Mouse (Mus musculus): ENCODE results near the gene Dexi. TPM values are rescaled to one million over a fixed set of nuclear protein-coding genes. Genes with fewer than 3 reads are reported as not detected.
A peak's percentile ranks its signal among the peaks of the same experiment; 100 is the strongest.

The Dexi gene
- total and polyA plus RNA-seq, 3 experiments: 17.1 to 89.2 (median 24.2) TPM

DNA sequence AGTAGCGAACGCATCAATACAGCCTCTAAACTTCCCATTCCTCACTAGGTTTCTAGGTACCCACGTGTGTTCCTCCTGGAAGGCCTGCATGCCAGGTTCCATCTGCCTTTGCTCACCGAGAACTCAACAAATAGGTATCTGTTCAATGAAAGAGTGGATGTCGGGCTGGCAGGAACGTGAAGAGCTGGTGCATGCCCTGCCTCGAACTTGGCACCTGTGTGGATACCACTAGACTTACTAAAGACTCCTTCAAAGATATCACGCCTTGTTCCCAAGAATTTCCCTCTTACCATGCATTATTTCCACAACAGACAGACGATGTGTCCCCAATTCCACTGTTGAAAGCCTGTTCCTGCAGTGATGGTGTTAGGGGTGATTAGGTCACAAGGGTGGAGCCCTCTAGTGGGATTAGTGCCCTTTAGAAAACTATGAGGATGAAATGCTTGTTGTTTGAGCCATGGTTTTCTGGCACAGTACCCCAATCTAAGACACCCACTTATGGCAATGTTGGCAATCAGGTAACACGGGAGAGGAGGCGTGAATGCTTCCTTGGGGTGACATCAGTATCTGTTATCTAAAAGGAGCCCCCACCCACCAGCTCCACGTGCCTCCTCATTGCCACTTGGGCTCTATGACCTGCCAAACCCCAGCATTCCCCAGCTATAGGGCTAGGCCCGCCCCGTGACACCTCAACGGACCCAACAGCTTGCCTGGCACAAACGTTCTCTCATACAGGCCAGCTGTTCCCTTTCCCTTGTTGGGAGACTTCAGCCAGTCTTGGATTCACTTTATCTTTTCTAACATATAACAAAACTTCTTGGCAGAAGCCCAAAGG, 1.9 kb downstream of the Dexi start:
- no peak for DNase-seq

DNA sequence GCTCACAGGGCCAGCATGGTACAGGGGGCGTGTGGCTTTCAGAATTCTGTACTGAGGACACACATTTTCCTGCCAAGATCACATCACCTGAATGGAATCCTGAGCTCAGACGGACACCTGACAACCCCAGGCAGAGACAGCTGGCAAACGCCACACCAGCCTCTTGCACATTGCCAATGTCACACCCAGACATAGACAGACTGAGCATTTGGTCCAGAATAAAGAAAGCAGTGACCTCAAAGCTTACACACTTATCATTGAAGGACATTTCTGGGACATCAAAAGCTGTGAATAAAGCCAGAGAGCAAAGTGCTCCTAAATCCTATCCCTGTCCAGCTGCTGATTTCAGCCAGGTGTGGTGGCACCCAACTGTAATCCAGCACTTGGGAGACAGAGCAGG, 5.9 kb downstream of the Dexi start:
- DNase-seq: no peak

DNA sequence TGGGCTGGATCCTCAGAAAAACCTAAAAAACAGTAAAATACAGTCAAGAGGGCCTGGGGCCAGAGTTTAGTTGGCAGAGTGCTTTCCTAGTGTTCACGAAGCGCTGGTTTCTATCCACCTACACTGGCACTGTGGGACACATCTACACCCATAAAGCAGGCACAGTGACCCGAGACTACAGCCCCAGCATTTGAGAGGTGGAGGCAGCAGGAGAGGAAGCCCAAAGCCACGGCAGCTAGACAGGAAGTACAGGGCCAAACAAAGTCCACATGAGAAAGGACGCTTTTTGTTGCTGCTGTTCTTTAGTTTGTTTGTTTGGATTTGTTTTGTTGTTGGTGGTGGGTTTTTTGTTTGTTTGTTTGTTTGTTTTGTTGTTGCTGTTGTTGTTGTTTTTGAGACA, 6.5 kb downstream of the Dexi start:
- no peak for DNase-seq

DNA sequence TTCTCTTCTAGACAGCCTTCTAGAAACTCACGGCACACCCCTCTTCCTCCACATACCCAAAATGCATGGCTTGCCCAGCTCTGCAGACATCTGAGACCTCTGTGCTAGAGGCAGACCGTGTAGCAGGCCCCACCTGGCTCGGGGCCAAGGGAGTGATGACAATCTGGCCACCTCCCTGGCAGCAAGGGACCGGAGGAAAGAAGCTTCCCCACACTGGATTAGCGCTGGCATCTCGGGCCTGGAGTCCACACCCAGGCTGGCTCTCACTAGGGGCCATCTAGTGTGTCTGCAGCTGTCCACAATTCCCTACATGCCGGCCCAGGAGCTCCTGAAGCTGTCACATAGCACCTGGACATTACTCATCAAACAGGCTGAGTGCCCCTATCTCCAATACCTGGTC, 8.3 kb downstream of the Dexi start:
- no peak for DNase-seq

DNA sequence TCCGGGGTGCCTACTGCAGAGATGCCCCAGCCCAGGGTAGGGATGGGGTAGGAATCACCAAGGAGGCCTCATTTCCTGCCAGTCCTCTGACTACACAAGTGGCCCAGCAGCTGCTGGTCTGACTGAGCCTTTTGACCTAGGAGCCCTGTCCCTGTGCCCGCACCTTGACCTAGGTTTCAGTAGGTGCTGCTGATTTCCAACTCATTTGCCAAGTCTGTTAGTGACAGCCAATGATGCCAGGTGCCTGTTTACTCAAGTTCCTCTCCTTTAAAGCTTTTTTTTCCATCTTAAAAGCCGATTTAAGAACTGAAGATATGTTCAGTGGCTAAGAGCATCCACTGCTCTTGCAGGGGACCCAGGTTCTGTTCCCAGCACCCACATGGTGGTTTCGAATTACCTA, 9.1 kb downstream of the Dexi start:
- no peak for DNase-seq

DNA sequence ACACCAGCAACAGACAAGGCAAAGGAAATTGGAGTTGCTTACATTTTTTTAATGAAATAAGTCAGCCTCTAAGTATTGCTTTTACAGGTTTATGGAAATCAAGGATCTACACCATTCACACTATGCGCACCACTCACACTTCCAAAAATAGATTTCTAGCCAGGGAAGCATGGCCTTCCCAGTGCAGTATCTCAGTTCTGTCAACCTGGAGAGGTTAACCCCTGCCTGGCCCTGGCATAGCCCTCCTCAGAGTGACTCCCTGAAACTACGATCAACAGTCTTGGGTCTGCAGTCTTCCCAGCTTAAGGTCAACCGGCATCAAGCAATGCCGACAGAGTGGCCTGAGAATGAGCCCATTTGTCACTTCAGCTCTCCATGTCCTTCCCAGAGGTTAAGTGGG, 12.7 kb downstream of the Dexi start:
- no peak for DNase-seq

DNA sequence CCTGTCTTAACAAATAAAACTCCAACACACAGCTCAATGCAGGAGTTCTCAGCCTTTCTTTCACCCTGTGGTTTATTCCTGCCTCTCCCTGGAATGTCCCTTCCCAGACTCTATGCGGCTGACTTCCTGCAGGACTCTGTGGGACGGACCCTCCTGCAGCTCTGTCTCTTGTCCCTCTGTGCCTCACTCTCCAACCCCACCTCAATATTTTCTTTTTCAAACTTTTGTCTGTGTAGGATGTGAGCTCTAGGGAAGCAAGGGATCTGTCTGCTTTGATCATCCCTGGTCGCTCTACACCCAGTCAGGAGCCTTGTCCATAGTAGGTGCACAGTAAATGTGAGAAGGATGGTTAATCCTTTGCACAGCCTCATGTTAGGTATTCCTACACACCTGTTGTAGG, 14.5 kb downstream of the Dexi start:
- DNase-seq: no peak

DNA sequence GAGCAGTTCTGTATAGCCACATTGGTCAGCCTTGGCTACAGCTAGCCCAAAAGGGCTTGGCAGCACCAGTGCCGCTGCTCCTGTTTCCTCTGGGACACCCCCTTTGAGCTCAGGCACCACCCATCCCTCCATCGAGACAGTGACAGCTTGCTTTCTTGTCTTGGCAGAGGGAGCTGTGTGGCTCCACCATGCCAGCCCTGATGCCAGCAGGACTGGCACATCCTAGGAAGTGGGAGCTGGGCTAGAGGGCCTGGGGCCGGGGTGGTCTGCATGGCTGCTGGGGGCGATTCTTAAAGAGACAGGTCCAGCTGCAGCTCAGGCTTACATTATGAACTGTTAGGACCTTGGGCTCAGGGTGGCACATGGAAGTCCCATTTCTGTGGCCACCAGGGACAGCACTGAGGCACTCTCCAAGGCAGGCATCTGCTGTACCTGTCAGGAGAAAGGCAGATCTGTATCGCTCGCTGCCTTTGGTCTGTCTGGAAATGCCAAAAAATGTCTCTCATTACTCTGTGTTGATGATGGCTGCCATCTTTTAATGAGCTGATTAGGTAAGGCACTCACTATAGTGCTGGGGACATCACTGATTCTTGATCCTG, 15.7 kb downstream of the Dexi start:
- DNase-seq: no peak

DNA sequence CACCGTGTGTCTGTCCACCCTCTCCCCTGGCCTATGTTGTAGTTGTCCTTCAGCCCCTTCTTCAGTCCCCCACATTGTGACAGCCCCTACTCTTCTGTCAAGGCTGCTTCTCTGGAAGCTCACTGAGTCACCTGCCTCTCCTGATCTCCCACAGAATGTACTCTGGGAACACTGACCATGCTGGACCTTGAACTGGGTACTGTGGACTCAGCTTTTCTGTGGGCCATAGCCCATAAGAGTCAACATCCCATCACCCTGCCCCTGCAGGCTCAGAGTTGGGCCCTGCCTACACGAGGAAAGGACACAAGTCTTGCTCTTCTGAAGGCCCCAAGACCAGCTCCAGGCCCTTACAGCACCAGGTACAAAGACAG, 17.3 kb downstream of the Dexi start:
- no peak for DNase-seq

DNA sequence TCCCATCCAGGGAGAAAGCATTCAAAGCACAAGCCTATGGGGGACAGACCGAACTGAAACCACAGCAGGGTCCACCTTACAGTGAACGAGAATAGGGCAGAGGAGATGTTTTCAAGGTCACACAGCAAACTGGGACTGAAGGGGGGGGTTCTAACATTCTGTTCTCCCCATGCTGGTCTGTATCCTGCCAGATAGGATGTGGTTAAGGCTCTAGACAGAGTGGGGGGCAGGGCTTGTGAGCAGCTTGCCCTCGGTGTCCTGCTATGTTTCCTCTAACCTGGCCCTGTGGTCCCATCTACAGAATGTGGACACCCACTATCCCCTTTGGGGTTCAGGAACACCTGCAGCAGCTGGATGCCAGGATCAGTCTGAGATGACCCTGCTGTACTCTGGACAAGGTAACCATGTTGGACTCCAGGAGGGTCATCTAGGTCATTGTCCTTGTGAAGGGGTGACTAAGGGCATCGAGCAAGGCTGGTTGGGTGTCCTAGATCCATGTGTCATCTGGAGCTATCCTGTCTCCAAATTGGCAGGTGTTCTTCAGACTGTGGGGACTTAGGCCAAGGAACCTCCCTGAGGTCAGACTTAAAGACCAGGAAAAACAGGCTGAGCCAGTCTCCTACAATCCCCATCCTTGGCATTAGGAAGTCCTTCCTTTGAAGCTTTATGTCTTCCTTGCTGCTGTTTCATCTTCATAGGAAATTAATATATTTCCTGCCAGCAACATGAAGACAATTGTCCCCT, 17.8 kb downstream of the Dexi start:
- DNase-seq: peak; percentile 32

DNA sequence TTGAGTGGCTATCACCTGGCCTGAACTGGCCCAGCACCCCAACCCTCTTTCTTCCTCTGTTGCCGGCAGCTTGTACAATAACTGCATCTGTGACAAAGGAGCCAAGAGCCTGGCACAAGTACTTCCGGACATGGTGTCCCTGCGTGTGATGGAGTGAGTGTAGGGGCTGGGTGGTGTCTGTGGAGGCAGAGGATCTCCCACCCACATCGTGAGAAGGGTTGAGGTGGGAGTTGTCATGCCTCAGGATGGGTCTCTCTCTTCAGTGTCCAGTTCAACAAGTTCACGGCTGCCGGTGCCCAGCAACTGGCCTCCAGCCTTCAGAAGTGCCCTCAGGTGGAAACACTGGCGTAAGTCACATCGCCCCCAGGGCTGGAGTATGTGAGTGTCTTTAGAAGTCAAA, 19.2 kb downstream of the Dexi start:
- no peak for DNase-seq

DNA sequence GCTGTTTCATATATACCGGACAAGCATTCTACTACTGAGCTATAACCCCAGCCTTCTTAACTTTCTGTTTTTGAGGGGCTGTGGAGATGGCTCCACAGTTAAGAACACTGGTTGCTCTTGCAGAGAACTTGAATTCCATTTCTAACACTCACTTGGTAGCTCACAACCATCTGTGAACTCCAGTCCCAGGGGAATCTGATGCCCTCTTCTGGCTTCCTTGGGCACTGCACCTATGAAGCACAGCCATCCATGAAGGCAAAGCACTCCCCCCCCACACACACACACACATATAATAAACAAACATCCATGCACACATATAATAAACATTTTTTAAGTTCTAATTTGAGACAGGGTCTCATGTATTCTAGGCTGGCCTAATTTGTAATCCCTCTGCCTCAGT, 20.0 kb downstream of the Dexi start:
- peak; percentile 61 for DNase-seq

DNA sequence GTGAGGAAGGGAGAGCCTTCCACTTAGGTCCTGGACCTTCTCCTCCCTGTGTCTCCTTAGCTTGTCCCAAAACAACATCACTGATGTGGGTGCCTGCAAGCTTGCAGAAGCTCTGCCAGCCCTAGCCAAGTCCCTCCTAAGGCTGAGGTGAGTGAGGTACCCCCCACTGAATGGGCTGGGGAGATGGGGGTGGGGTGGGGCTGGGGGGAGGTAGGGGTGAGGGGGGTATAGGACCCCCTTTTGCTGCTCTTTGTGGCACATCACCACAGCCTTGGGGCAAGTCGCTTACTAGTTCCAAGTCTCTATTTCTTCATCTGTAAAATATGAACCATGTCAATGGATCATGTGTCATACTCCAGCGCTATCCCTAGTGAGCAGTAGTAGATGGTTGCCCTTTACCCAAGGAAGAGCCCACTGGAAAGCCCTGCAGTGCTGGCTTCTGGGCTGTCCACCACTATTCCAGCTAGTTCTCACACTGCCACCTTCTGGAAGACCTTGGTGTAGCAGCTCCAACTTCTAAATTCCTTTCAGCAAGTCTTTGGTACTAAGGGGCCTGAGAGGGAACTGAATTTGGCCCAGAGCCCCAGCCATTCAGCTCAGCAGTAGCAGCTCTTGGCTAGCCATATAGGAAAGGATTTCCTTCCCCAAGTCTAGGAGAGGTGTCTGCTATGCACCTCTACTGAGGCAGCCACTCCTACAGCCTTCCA, 21.8 kb downstream of the Dexi start:
- peak; percentile 59 for DNase-seq

DNA sequence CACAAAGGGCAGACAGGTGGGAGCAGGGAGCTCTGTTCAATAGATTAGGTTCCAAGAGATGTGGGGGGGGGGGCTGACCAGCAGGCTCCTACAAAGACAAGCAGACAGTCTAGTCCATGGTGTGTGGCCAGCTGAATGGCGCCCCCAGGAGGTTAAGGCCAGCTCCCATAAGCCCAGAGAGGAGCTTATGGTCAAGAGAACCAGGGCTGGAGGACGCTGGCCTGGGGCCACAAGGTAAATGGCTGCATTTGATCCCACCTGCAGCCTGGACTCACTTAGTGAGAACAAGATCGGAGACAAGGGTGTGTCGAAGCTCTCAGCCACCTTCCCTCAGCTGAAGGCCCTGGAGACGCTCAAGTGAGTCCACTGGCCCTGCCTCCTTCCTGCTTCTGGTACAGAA, 24.8 kb downstream of the Dexi start:
- DNase-seq: peak; percentile 5

DNA sequence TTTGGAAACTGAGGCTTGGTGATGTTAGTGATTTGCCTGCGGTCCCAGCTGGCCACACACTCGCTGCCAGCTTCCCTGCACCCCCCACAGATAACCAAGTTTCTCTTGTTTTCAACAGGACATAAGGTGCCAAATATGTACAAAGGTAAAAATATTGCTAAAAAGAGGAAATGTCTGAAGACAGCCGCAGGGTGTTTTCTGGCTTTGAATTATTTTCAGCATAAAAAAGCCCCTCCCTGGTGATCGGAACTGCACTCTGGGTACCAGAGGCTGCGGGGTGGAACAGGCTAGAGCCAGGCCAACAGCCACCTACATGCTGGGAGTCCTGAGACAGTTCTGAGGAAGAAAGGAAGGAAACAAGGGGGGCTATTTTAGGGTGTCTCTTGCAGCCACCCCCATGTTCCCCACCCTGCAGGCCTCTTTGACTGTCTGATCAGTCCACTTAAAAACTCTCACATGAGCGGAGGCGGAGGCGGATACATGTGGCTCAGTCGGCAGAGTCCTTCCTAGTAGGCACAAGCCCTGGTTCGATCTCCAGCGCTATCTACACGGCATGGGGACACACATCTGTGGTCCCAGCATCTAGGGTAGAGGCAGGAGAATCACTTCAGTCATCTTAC, 26.8 kb downstream of the Dexi start:
- DNase-seq: no peak

DNA sequence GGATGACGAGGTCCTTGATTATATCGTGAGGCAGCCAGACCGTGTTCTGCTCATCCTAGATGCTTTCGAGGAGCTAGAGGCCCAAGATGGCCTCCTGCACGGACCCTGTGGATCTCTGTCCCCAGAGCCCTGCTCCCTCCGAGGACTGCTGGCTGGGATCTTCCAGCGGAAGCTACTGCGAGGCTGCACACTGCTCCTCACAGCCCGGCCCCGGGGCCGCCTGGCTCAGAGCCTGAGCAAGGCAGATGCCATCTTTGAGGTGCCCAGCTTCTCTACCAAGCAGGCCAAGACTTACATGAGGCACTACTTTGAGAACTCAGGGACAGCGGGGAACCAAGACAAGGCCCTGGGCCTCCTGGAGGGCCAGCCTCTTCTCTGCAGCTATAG, 31.7 kb downstream of the Dexi start:
- DNase-seq: no peak

DNA sequence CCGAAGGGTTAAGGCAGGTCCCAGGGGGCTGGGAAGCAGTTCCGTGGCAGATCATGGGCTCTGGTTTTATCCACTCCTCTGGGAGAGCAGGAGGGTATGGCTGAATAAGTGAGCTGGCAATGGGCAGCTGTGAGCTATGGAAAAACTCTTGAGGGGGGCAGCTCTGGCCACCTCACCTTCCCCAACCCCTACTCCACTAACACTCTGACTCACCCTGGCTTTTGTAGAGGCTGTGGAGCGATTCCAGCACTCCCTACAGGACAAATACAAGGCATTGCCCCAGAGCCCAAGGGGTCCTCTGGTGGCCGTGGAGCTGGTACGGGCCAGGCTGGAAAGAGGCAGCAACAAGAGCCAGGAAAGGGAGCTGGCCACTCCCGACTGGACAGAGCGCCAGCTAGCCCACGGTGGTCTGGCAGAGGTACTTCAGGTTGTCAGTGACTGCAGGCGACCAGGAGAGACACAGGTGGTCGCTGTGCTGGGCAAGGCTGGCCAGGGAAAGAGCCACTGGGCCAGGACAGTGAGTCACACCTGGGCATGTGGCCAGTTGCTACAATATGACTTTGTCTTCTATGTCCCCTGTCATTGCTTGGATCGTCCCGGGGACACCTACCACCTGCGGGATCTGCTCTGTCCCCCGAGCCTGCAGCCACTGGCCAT, 32.2 kb downstream of the Dexi start:
- DNase-seq: peak; percentile 49

DNA sequence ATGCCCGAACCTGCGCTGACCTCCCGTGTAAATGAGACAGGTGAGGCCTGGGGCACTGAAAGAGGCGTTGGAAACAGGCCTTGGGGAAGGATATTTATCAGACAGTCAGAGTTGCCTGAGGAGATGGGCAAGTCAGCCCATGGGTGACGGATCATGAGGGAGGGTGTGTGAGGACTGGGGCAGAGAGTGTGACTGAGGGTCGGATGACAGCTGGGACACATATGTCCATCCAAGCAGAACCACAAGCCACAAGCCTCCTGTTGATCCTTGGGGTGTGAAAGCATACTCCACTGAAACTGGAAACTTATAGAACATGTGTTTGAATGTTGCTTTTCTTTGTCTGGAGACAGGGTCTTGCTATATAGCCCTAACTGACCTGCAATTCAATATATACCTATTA, 34.2 kb downstream of the Dexi start:
- no peak for DNase-seq

DNA sequence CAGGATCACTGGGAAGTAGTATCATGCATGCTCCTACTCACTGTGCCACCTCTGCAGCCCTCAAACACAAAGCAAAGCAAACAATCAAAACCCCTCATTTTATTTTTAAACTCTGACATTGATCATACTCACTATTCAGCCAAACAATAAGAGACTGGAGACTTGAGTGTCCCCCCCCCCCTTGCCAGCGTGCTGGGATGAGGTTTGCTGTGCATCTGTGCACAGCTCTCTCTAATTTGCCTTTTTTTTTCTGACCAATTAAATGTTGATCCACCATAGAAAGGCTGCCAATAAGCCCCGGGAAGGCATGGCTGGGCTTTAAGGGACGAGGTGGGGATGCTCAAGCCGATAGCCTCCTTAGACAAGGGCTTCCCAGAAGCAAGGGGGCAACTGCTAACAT, 35.4 kb downstream of the Dexi start:
- no peak for DNase-seq

DNA sequence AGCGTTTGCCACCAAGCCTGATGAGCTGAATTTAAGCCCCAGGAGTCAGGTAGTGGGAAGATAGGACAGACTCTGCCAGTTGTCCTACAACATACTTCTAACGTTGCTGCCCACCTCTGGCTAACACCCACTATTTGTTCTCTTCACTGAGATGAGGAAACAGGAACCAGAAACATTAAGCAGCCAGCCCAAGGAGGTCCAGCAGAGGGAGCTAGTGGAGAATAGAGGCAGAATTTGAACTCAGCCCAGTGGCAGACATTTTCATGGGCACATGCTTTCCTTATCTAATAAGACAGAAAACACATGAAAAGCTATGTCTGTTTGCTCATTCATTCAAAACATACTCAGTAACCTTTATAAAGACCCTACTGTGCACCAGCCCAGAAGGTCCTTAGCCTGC, 39.8 kb downstream of the Dexi start:
- DNase-seq: no peak

DNA sequence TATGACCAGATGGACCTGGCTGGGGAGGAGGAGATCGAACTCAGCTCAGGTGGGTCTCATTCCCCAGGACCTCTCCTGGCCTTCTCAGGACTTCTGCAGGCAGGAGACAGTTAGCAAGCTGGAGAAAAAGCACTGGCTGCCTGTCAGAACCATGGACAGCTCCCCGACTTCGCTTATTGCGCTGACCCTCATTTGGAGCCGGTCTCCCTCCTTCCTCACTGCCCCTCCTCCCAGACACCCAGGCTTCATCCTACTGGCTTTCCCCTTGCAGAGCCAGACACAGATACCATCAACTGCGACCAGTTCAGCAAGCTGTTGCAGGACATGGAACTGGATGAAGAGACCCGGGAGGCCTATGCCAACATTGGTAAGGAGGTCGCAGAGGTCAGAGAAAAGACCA, 41.0 kb downstream of the Dexi start:
- no peak for DNase-seq

DNA sequence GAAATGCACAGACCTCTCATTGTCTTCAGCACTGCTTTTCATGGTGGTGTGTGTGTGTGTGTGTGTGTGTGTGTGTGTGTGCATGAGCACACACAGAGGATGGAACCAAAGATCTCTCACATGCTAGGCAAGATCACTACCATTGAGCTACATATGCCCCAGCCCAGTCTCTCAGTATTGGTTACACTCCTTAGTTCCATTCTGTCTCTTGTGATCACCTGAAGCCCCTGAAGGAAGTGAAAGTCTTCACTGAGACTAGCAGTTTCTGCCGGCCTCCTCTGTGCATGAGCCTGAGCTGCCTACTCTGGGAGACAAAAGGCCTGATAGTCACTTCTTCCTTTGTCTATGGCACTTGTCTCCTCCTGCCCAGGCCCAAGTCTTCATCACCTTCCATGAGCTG, 43.7 kb downstream of the Dexi start:
- no peak for DNase-seq
